Mouse (Mus musculus) cerebellum, postnatal 4 days (tissue): ENCODE measurements at regions not wholly inside any gene's neighbourhood (a gene's known extent, or its start where the extent isn't known, plus 50 kb on each side); places are given as distances from the start of the nearest gene placed in this dataset.

Experiments used
- DNase-seq, 2 experiments: peaks; one replicate each; pipeline ENCODE4 v3.0.0; 2022; ENCODE audit warnings: low spot score in 2 of 2, mixed read lengths in 1 of 2

- DNase-seq = no peak
These were observed 681.5 kb downstream of the Ankrd7 start for GRCm38 (mm10) chr6:19547589-19547988.

GRCm38 (mm10) chr6:19551932-19552331 is 685.8 kb downstream of the Ankrd7 start:
- no peak for DNase-seq

GRCm38 (mm10) chr6:19579421-19579820 is 713.3 kb downstream of the Ankrd7 start:
- DNase-seq = peak in 1 of 2 experiments; percentile 50

- no peak for DNase-seq
These were observed 713.8 kb downstream of the Ankrd7 start for GRCm38 (mm10) chr6:19579887-19580286.
